In genomic region chr8:46281536-46281935, GRCm38 (mm10) we compare ENCODE assay signal across 9 mouse cellular contexts. TPM values are rescaled to one million over a fixed set of nuclear protein-coding genes. Genes with fewer than 3 reads are reported as not detected.
DNase-seq lines count a peak whose midpoint lies in the region; ATAC-seq lines count a peak whose summit lies in the region.
"Had no signal": no experiment of that assay in that cellular context is flagged by ENCODE, and none has a peak within 500 bp of the region (broad histone marks: within the 10 kb centered on the region; RNA-seq: fewer than 3 reads in every experiment).

No protein-coding gene starts in this region.

- H3K36me3 ChIP-seq in heart, embryonic 11.5 days (ENCODE audit: control insufficient read depth, insufficient read depth, low read length), result no peaks in the 10 kb centered on the region

- H3K4me2 ChIP-seq in heart, embryonic 11.5 days, result no peak overlapping the region

- H3K9ac ChIP-seq in heart, embryonic 11.5 days (ENCODE audit: low read depth, low read length), result no peak overlapping the region

- no peaks in the 10 kb centered on the region for H3K9me3 ChIP-seq in heart, embryonic 11.5 days (replicated peaks; ENCODE audit: control insufficient read depth, low read length)

- no peak overlapping the region for H3K4me3 ChIP-seq in heart, embryonic 11.5 days (ENCODE audit: low read depth, low read length)
- H3K4me3 ChIP-seq: megakaryocyte, embryonic 14.5 days had no signal

- DNase-seq in heart, adult 18-20 months, result peak; percentile 55 to 88
- peak; percentile 67 to 73 for DNase-seq in adrenal gland, adult 18-20 months (ENCODE audit: low spot score in 2 of 2)
- peak; percentile 84 for DNase-seq in embryo, embryonic 11 days
- peak; percentile 69 to 81 for DNase-seq in heart, postnatal 36 days
- DNase-seq in left cerebral cortex, adult 18-20 months (ENCODE audit: low spot score in 2 of 2), result peak; percentile 61 to 80
- peak; percentile 44 for DNase-seq in naive thymus-derived CD4-positive, alpha-beta T cell, adult 2 months (ENCODE audit: low read depth)
- peak; percentile 58 for DNase-seq in testis, postnatal 14 days (ENCODE audit: low spot score)

- no peak for ATAC-seq in heart, embryonic 11.5 days (replicated peaks; ENCODE audit: insufficient number of reproducible peaks, low FRiP score, low TSS enrichment)

- intact Hi-C loops in heart, postnatal 36 days (cut with DNase I), result loop anchor here (1.0 to 5.0 kb wide), 3 partner anchors 25 to 99 kb away; no protein-coding TSS in a partner anchor

- 15% methylated on average over 13 of the region's 13 CpGs for WGBS in heart, embryonic 11.5 days (ENCODE audit: insufficient replicate concordance)

- no peaks in the 10 kb centered on the region for H3K27me3 ChIP-seq in heart, embryonic 11.5 days (ENCODE audit: control insufficient read depth, insufficient read depth, low read length)

- peaks cover 4% of the 10 kb centered on the region; the same call in 1 of the 2 replicates for H3K4me1 ChIP-seq in heart, embryonic 11.5 days (ENCODE audit: control insufficient read depth, insufficient read depth, low read length)

- H3K27ac ChIP-seq in heart, embryonic 11.5 days (ENCODE audit: low read depth, low read length), result no peak overlapping the region

RNA-seq across cellular contexts. Expression of gene Helt, which starts 12.9 kb away (rescaled TPM):
- 1 to 10 TPM; 1.5 to 3.4 TPM for total RNA-seq in heart, adult 18-20 months (2021)
- polyA plus RNA-seq in heart, embryonic 11.5 days (2014; fragmentation: Nextera tagmentation; extraction: Ambion mirVana), result not detected in 2 replicates
- total RNA-seq in adrenal gland, adult 18-20 months (2021), result not detected
- 1 to 10 TPM; 1.4 to 3.9 TPM for total RNA-seq in heart, postnatal 36 days (2021)
- not detected for total RNA-seq in left cerebral cortex, adult 18-20 months (2021)
